Mouse (Mus musculus): ENCODE measurements around the gene Tbc1d12. TPM values are rescaled to one million over a fixed set of nuclear protein-coding genes. Genes with fewer than 3 reads are reported as not detected.

The Tbc1d12 gene
- polyA plus RNA-seq, 1 experiment from 2014 or later, result 2.0 TPM

DNA sequence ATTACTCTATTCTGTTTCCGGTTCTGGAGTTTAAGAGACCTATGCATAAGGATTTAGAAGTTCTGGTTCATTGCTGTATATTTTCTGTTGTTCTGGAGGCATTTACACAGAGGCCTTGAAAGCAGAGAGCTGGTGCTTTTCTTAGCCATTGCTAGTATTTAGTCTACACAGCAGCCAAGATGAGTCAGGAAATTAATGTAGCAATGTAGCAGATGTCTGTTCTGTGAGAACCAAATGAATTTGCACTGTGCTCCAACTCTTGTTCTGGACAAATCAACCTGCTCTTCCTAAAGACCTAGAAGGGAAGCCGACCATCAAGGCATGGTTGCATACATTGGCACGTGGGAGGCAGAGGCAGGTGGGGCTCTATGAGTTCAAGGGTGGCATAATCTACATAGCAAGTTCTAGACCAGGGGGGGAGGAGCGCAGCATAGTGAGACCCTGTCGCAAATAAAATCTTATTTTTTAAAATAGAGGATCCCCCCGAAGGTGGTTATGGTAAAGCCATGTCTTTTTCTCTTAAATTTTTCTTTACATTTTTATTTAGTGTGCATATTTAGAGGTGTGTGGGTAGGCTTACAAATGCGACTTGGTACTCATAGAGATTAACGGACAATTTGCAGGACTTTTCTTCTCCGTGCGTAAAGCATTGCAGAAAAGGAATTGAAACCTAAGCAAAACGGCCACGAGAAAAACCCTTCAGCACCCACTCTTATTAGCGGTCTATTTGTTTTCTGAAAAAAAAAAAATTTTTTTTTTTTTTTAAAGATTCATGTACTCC, 93.3 kb downstream of the Tbc1d12 start:
- WGBS (ENCODE audit: insufficient replicate concordance), result 64% methylated on average over 13 of the region's 13 CpGs
- H3K27me3 ChIP-seq (ENCODE audit: control insufficient read depth, insufficient read depth, low read length), result no peaks in the 10 kb centered on the region
- H3K27ac ChIP-seq (ENCODE audit: low read depth, low read length), result no peak overlapping the region
- ATAC-seq (replicated peaks; ENCODE audit: insufficient number of reproducible peaks, low FRiP score, low TSS enrichment), result no peak
- H3K9ac ChIP-seq (ENCODE audit: low read depth, low read length), result peak overlapping the region; percentile 92; the same call in 1 of the 2 replicates
- H3K36me3 ChIP-seq (ENCODE audit: control insufficient read depth, insufficient read depth, low read length), result no peaks in the 10 kb centered on the region
- H3K9me3 ChIP-seq (replicated peaks; ENCODE audit: control insufficient read depth, low read length), result no peaks in the 10 kb centered on the region
- H3K4me3 ChIP-seq (ENCODE audit: low read depth, low read length), result peak overlapping the region; percentile 83
- H3K4me2 ChIP-seq, result peak overlapping the region; percentile 91
- H3K4me1 ChIP-seq (ENCODE audit: control insufficient read depth, insufficient read depth, low read length), result peaks cover 7% of the 10 kb centered on the region; the same call in 1 of the 2 replicates

DNA sequence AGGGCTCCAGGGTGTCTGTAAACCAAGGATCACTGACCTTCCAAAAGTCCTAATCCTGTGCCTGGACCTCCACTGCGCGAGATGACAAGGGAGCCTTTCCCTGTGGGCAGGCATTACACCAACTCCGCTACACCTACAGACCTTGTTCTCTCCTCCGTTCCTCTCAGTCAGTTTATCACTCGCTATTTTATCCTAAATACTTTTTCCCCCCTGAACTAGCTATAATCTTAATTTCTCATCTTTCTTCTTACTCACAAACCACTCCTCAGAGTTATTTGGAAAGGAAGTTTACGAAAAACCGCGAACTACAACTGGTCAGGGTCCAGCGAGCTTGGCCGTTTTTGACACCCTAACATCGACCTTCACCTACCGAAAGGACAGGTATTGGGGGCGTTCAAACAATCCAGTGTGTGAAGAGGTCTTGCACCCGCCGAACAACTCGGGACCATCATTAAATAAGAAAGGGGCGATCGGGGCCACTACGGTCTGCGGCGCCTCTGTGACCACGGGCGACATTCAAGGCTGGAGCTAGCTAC, 93.9 kb downstream of the Tbc1d12 start:
- ATAC-seq (replicated peaks; ENCODE audit: insufficient number of reproducible peaks, low FRiP score, low TSS enrichment), result no peak; the same call in 1 of the 2 replicates
- whole genome bisulfite sequencing (ENCODE audit: insufficient replicate concordance), result 2% methylated on average over 23 of the region's 23 CpGs

DNA sequence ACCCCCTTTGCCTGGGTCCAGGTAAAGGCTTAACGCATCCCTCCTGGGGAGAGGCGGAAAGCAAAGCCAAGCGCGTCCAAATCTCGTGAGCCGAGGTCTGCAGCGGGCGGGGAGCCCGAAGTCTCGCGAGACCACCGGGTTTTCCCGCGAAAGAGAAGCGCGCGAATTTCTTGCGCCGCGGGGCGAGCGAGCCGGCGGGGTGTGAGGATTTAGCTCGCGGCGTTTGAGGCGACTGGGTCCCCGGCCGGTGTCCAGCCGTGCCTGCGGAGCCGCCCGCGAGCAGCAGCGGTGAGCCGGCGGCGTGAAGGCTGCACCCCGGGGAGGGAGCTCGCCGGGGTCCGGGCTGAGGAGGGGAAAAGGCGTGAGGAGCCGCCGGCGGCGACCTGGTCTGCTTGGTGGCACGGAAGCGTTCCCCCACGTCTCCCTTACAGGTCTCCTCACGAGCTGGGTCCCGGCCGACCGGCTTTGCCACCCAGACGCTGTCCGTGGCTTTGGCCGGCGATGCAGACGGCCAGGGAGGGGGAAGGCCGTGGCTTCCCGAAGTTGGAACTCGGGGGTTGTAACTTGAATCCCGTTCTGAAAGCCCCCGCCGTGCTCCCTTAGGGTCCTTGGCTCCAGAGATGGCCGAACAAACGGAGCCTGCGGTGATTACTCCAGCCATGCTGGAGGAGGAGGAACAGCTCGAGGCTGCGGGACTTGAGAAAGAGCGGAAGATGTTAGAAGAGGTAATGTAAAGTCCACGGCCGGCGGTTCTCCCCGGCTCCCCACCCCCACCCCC, 94.6 kb downstream of the Tbc1d12 start, which contains the start of gene Hells:
Gene Hells (plus strand): TSS at position 128 of the 778 bp plus-strand sequence.
- peak; percentile 73 for ATAC-seq (replicated peaks; ENCODE audit: insufficient number of reproducible peaks, low FRiP score, low TSS enrichment)
- H3K9me3 ChIP-seq (replicated peaks; ENCODE audit: control insufficient read depth, low read length), result no peaks in the 10 kb centered on the region
- H3K4me1 ChIP-seq (ENCODE audit: control insufficient read depth, insufficient read depth, low read length), result peaks cover 7% of the 10 kb centered on the region; the same call in 1 of the 2 replicates
- H3K27ac ChIP-seq (ENCODE audit: low read depth, low read length), result peak within 1 kb of the TSS; percentile 82
- WGBS (ENCODE audit: insufficient replicate concordance), result under 1% methylated on average over 74 of the region's 76 CpGs
- H3K4me2 ChIP-seq, result peak within 1 kb of the TSS; percentile 91
- H3K27me3 ChIP-seq (ENCODE audit: control insufficient read depth, insufficient read depth, low read length), result no peaks in the 10 kb centered on the region
- peak within 1 kb of the TSS; percentile 92 for H3K9ac ChIP-seq (ENCODE audit: low read depth, low read length)
- peak within 1 kb of the TSS; percentile 83 for H3K4me3 ChIP-seq (ENCODE audit: low read depth, low read length)
- H3K36me3 ChIP-seq (ENCODE audit: control insufficient read depth, insufficient read depth, low read length), result 0 out of 2 replicates have a peak, but pooled peaks cover 1% of the 10 kb centered on the region

More for the DNA sequence above, 93.9 kb downstream of the Tbc1d12 start:
- Histone ChIP-seq H3K9ac (ENCODE audit: low read depth, low read length) (peak overlapping the region; percentile 92), H3K4me2 (peak overlapping the region; percentile 91), H3K4me1 (ENCODE audit: control insufficient read depth, insufficient read depth, low read length) (peaks cover 7% of the 10 kb centered on the region; the same call in 1 of the 2 replicates), H3K27ac (ENCODE audit: low read depth, low read length) (peak overlapping the region; percentile 82), H3K4me3 (ENCODE audit: low read depth, low read length) (peak overlapping the region; percentile 83), H3K27me3 (ENCODE audit: control insufficient read depth, insufficient read depth, low read length) (no peaks in the 10 kb centered on the region), H3K36me3 (ENCODE audit: control insufficient read depth, insufficient read depth, low read length) (no peaks in the 10 kb centered on the region), H3K9me3 (replicated peaks; ENCODE audit: control insufficient read depth, low read length) (no peaks in the 10 kb centered on the region)

GRCm38 (mm10) chr19:38931566-38931890, 95.1 kb downstream of the Tbc1d12 start:
- H3K9me3 ChIP-seq (replicated peaks; ENCODE audit: control insufficient read depth, low read length), result no peaks in the 10 kb centered on the region
- no peak for ATAC-seq (replicated peaks; ENCODE audit: insufficient number of reproducible peaks, low FRiP score, low TSS enrichment)
- peak overlapping the region; percentile 83 for H3K4me3 ChIP-seq (ENCODE audit: low read depth, low read length)
- H3K27me3 ChIP-seq (ENCODE audit: control insufficient read depth, insufficient read depth, low read length), result no peaks in the 10 kb centered on the region
- H3K9ac ChIP-seq (ENCODE audit: low read depth, low read length), result peak overlapping the region; percentile 92
- peak overlapping the region; percentile 82 for H3K27ac ChIP-seq (ENCODE audit: low read depth, low read length)
- peaks cover 7% of the 10 kb centered on the region; the same call in 1 of the 2 replicates for H3K4me1 ChIP-seq (ENCODE audit: control insufficient read depth, insufficient read depth, low read length)
- H3K36me3 ChIP-seq (ENCODE audit: control insufficient read depth, insufficient read depth, low read length), result 0 out of 2 replicates have a peak, but pooled peaks cover 3% of the 10 kb centered on the region
- H3K4me2 ChIP-seq, result peak overlapping the region; percentile 91
- 2% methylated on average over 6 of the region's 6 CpGs for WGBS (ENCODE audit: insufficient replicate concordance)

- no peaks in the 10 kb centered on the region for H3K4me1 ChIP-seq (ENCODE audit: control insufficient read depth, insufficient read depth, low read length)
- no peak overlapping the region for H3K4me3 ChIP-seq (ENCODE audit: low read depth, low read length)
- no peak for ATAC-seq (replicated peaks; ENCODE audit: insufficient number of reproducible peaks, low FRiP score, low TSS enrichment)
- no peak overlapping the region for H3K9ac ChIP-seq (ENCODE audit: low read depth, low read length)
- no peaks in the 10 kb centered on the region for H3K9me3 ChIP-seq (replicated peaks; ENCODE audit: control insufficient read depth, low read length)
- 91% methylated on average over 2 of the region's 2 CpGs for WGBS (ENCODE audit: insufficient replicate concordance)
- no peaks in the 10 kb centered on the region for H3K27me3 ChIP-seq (ENCODE audit: control insufficient read depth, insufficient read depth, low read length)
- H3K36me3 ChIP-seq (ENCODE audit: control insufficient read depth, insufficient read depth, low read length), result peaks cover 16% of the 10 kb centered on the region
- H3K4me2 ChIP-seq, result no peak overlapping the region
- H3K27ac ChIP-seq (ENCODE audit: low read depth, low read length), result no peak overlapping the region
Observed at GRCm38 (mm10) chr19:38944590-38945307, 108.4 kb downstream of the Tbc1d12 start.

Other genes starting within 250 kb of the Tbc1d12 start
- 6.2 and 6.6 TPM in 2 replicates for gene Noc3l, start 17.3 kb upstream of the Tbc1d12 start, polyA plus RNA-seq (2014; fragmentation: Nextera tagmentation; extraction: Ambion mirVana)
- 35.1 and 36.1 TPM in 2 replicates for gene Hells, start 94.3 kb downstream of the Tbc1d12 start, polyA plus RNA-seq (2014; fragmentation: Nextera tagmentation; extraction: Ambion mirVana)
- gene Cyp2c55, start 170.4 kb downstream of the Tbc1d12 start, polyA plus RNA-seq (2014; fragmentation: Nextera tagmentation; extraction: Ambion mirVana), result 0.07 TPM in 1 of 2 replicates, not detected in the other
- not detected in 2 replicates for gene Cyp2c65, start 224.4 kb downstream of the Tbc1d12 start, polyA plus RNA-seq (2014; fragmentation: Nextera tagmentation; extraction: Ambion mirVana)

Measured in heart, embryonic 11.5 days (tissue).